ENCODE assay signal across 15 mouse cellular contexts in genomic region chr13:75541446-75541845, GRCm38 (mm10).
A peak's percentile ranks its signal among the peaks of the same experiment; 100 is the strongest.
DNase-seq lines count a peak whose midpoint lies in the region; ATAC-seq and TF ChIP-seq lines count a peak whose summit lies in the region.
"Had no signal": no experiment of that assay in that cellular context is flagged by ENCODE, and none has a peak within 500 bp of the region (broad histone marks: within the 10 kb centered on the region; RNA-seq: fewer than 3 reads in every experiment).

No protein-coding gene starts in this region.

- H3K4me3 ChIP-seq in forebrain, embryonic 12.5 days (replicated peaks) = no peak overlapping the region
- no peak overlapping the region for H3K4me3 ChIP-seq in forebrain, embryonic 14.5 days (ENCODE audit: low read depth, low read length)
- H3K4me3 ChIP-seq: limb, embryonic 12.5 days; liver, embryonic 15.5 days had no signal

- no peak overlapping the region for H3K9ac ChIP-seq in forebrain, embryonic 12.5 days
- H3K9ac ChIP-seq in forebrain, embryonic 14.5 days (ENCODE audit: low read length) = no peak overlapping the region
- H3K9ac ChIP-seq: limb, embryonic 12.5 days; liver, embryonic 15.5 days had no signal

- H3K36me3 ChIP-seq in forebrain, embryonic 12.5 days (replicated peaks) = no peaks in the 10 kb centered on the region
- H3K36me3 ChIP-seq in forebrain, embryonic 14.5 days (ENCODE audit: control insufficient read depth, insufficient read depth, low read length) = no peaks in the 10 kb centered on the region
- H3K36me3 ChIP-seq: limb, embryonic 12.5 days; liver, embryonic 15.5 days had no signal

- TF ChIP-seq CTCF in brain, embryonic 14.5 days (IDR thresholded peaks at IDR 0.05; ENCODE audit: borderline replicate concordance, extremely low read depth, insufficient read depth, insufficient read length) = no peak

- no peak for TF ChIP-seq POLR2A in brain, embryonic 14.5 days (IDR thresholded peaks at IDR 0.05; ENCODE audit: borderline replicate concordance, extremely low read depth, insufficient read depth, insufficient read length, poor library complexity, severe bottlenecking)

- no peaks in the 10 kb centered on the region for H3K4me1 ChIP-seq in forebrain, embryonic 12.5 days
- H3K4me1 ChIP-seq in forebrain, embryonic 14.5 days (ENCODE audit: control insufficient read depth, insufficient read depth, low read length) = no peaks in the 10 kb centered on the region
- H3K4me1 ChIP-seq: limb, embryonic 12.5 days had no signal

- ATAC-seq in forebrain, embryonic 12.5 days (ENCODE audit: low FRiP score) = 0 out of 2 replicates have a peak, but pooled peaks have one; percentile 41
- no peak for ATAC-seq in forebrain, embryonic 14.5 days

- no peak overlapping the region for H3K27ac ChIP-seq in forebrain, embryonic 12.5 days
- no peak overlapping the region for H3K27ac ChIP-seq in forebrain, embryonic 14.5 days (ENCODE audit: low read depth, low read length)
- H3K27ac ChIP-seq: limb, embryonic 12.5 days; liver, embryonic 15.5 days had no signal

- no peak overlapping the region for H3K4me2 ChIP-seq in forebrain, embryonic 12.5 days
- no peak overlapping the region for H3K4me2 ChIP-seq in forebrain, embryonic 14.5 days (ENCODE audit: low read length)
- H3K4me2 ChIP-seq: heart, embryonic 11.5 days; limb, embryonic 12.5 days; liver, embryonic 15.5 days had no signal

- intact Hi-C loops in left cerebral cortex, postnatal 4 days (cut with DNase I) = no loop called here
- intact Hi-C loops in left cerebral cortex, postnatal 25 days (cut with DNase I) = no loop called here

- DNase-seq in forebrain, embryonic 14.5 days (ENCODE audit: low spot score) = no peak
- peak; percentile 29 for DNase-seq in left cerebral cortex, postnatal 4 days
- DNase-seq in left cerebral cortex, postnatal 25 days (ENCODE audit: low spot score in 2 of 2) = no peak
- peak; percentile 49 for DNase-seq in brain, embryonic 14.5 days (ENCODE audit: low read depth)
- peak; percentile 79 for DNase-seq in retina, postnatal 1 day
- no peak for DNase-seq in ovary, postnatal 14 days (ENCODE audit: low spot score)
- no peak for DNase-seq in spleen, postnatal 4 days (ENCODE audit: low spot score in 2 of 2)
- DNase-seq: adrenal gland, postnatal 14 days; cerebellum, postnatal 25 days; gastrocnemius, postnatal 25 days; lung, postnatal 14 days had no signal

- no peaks in the 10 kb centered on the region for H3K9me3 ChIP-seq in forebrain, embryonic 12.5 days
- H3K9me3 ChIP-seq in forebrain, embryonic 14.5 days (replicated peaks; ENCODE audit: control insufficient read depth, low read length) = no peaks in the 10 kb centered on the region
- H3K9me3 ChIP-seq: limb, embryonic 12.5 days; liver, embryonic 15.5 days had no signal

- no peaks in the 10 kb centered on the region for H3K27me3 ChIP-seq in forebrain, embryonic 12.5 days
- H3K27me3 ChIP-seq in forebrain, embryonic 14.5 days (replicated peaks; ENCODE audit: control insufficient read depth, insufficient read depth, low read length) = no peaks in the 10 kb centered on the region
- H3K27me3 ChIP-seq: limb, embryonic 12.5 days; liver, embryonic 15.5 days had no signal

- 47% methylated on average over 2 of the region's 2 CpGs for WGBS in forebrain, embryonic 12.5 days
- 44% methylated on average over 2 of the region's 2 CpGs for whole genome bisulfite sequencing in forebrain, embryonic 14.5 days

Comparison
In these comparisons a context has a peak if more than half of its experiments do, and no peak if none do; other contexts are left out.
1. DNase-seq: peak in left cerebral cortex, postnatal 4 days (single experiment), brain, embryonic 14.5 days (single experiment) and retina, postnatal 1 day (single experiment); none in forebrain, embryonic 14.5 days (single experiment), left cerebral cortex, postnatal 25 days (0 of 2), ovary, postnatal 14 days (single experiment) and spleen, postnatal 4 days (0 of 2).